Mouse (Mus musculus) right cerebral cortex, postnatal 36 days (tissue): ENCODE measurements around the gene Wdr6.
A peak's percentile ranks its signal among the peaks of the same experiment; 100 is the strongest.
"Not testable (repeated sequence)": the region's sequence is repeated elsewhere in the genome, so short reads cannot be mapped to it uniquely, and the experiment has no call there.

Experiments
- DNase-seq, 2 experiments: peaks; one replicate each; pipeline ENCODE4 v3.0.0; 2022; ENCODE audit warnings: low spot score in 2 of 2, mixed read lengths in 1 of 2

Wdr6 gene

GRCm38 (mm10) chr9:108578545-108579343, at the start of gene Wdr6:
TSS of gene Wdr6 (minus strand) at chr9:108578739.
- DNase-seq: peak; percentile 85 to 90

GRCm38 (mm10) chr9:108628141-108628540, 49.6 kb upstream of the Wdr6 start:
- DNase-seq: no peak

- DNase-seq: no peak
These were observed 48.0 kb upstream of the Wdr6 start for GRCm38 (mm10) chr9:108626498-108626897.

GRCm38 (mm10) chr9:108617301-108617700, 38.8 kb upstream of the Wdr6 start:
- no peak for DNase-seq

- no peak for DNase-seq
These were observed 32.9 kb upstream of the Wdr6 start for GRCm38 (mm10) chr9:108611488-108611887.

- DNase-seq: no peak
These were observed 30.4 kb upstream of the Wdr6 start for GRCm38 (mm10) chr9:108608889-108609288.

- not testable (repeated sequence) for DNase-seq
These were observed 29.4 kb upstream of the Wdr6 start for GRCm38 (mm10) chr9:108607929-108608328.

GRCm38 (mm10) chr9:108601986-108602385, 23.4 kb upstream of the Wdr6 start:
- no peak for DNase-seq

- DNase-seq: no peak
These were observed 21.5 kb upstream of the Wdr6 start for GRCm38 (mm10) chr9:108600011-108600410.

GRCm38 (mm10) chr9:108599021-108599566, 20.6 kb upstream of the Wdr6 start:
- DNase-seq: no peak

GRCm38 (mm10) chr9:108596998-108597764, 18.6 kb upstream of the Wdr6 start, which contains the start of gene P4htm:
TSS of gene P4htm (minus strand) at chr9:108597667.
- DNase-seq: peak; percentile 77

GRCm38 (mm10) chr9:108594354-108594753, 15.8 kb upstream of the Wdr6 start:
- DNase-seq: no peak

- DNase-seq: no peak
These were observed 12.9 kb upstream of the Wdr6 start for GRCm38 (mm10) chr9:108591462-108591861.

GRCm38 (mm10) chr9:108589229-108589628, 10.7 kb upstream of the Wdr6 start:
- no peak for DNase-seq

GRCm38 (mm10) chr9:108587571-108588180, 9.1 kb upstream of the Wdr6 start:
- DNase-seq: peak; percentile 89 to 95

GRCm38 (mm10) chr9:108579344-108579690, 778 bp upstream of the Wdr6 start:
- no peak for DNase-seq

GRCm38 (mm10) chr9:108577934-108578544, 500 bp downstream of the Wdr6 start:
- DNase-seq: no peak

GRCm38 (mm10) chr9:108577025-108577424, 1.5 kb downstream of the Wdr6 start:
- no peak for DNase-seq

- no peak for DNase-seq
These were observed 2.9 kb downstream of the Wdr6 start for GRCm38 (mm10) chr9:108575321-108576297.

GRCm38 (mm10) chr9:108574921-108575320, 3.6 kb downstream of the Wdr6 start:
- DNase-seq: no peak
